Mouse (Mus musculus) ES-E14 (cell line): ENCODE data around the gene Shc1.

ENCODE experiments used
- CHD2 ChIP-seq: IDR thresholded peaks from 2 replicates; pipeline ENCODE4 v1.6.1; 2014; ENCODE audit warnings: mild to moderate bottlenecking, low read depth, low read length, inconsistent platforms
- HCFC1 ChIP-seq: IDR thresholded peaks from 2 replicates; pipeline ENCODE4 v1.6.1; 2012; ENCODE audit warnings: low read length, inconsistent platforms, borderline replicate concordance; ENCODE audit not compliant: insufficient read depth
- MAFK ChIP-seq: IDR thresholded peaks from 2 replicates; pipeline ENCODE4 v1.6.1; 2014; ENCODE audit warnings: mild to moderate bottlenecking, low read depth, low read length, inconsistent platforms; ENCODE audit not compliant: insufficient read depth
- ZC3H11A ChIP-seq: IDR thresholded peaks from 2 replicates; pipeline ENCODE4 v1.6.1; 2012; ENCODE audit warnings: low read depth, mild to moderate bottlenecking, inconsistent platforms, low read length, borderline replicate concordance
- ZNF384 ChIP-seq: IDR thresholded peaks from 2 replicates; pipeline ENCODE4 v1.6.1; 2012; ENCODE audit warnings: low read depth, low read length, inconsistent platforms

DNA sequence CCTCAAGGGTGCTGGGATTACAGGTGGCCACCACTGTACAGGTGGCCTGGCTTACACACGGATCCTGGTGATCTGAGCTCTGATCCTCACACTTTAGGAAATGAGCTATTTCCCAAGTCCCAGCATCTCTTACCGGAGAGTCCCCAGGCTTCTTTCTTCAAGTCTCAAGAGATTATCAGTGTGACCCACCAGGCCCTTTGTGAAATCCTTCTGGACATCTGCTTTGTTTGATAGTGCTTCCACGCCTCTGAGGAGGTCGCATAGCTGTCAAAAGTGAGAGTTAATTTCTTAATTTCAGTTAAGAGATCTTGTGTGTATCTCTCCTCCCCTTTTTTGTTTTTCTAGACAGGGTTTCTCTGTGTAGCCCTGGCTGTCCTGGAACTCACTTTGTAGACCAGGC lies 7.6 kb downstream of the Shc1 start:
- TF ChIP-seq ZNF384 (no peak), MAFK (no peak), ZC3H11A (no peak), HCFC1 (no peak), CHD2 (no peak)
